Mouse (Mus musculus) adrenal gland (tissue): ENCODE results near the gene Gins2.

Source experiments
- intact Hi-C: fragments of 180-260 bp; cut with DNase I; formaldehyde crosslinking; loops from one replicate; pipeline ENCODE4 v1.15.1; 2025
- microRNA-seq, 2 experiments: library from miRNA; unstranded; fragments of <30 nt; microRNA quantifications; one replicate each; pipeline ENCODE4; 2019

The Gins2 gene

DNA sequence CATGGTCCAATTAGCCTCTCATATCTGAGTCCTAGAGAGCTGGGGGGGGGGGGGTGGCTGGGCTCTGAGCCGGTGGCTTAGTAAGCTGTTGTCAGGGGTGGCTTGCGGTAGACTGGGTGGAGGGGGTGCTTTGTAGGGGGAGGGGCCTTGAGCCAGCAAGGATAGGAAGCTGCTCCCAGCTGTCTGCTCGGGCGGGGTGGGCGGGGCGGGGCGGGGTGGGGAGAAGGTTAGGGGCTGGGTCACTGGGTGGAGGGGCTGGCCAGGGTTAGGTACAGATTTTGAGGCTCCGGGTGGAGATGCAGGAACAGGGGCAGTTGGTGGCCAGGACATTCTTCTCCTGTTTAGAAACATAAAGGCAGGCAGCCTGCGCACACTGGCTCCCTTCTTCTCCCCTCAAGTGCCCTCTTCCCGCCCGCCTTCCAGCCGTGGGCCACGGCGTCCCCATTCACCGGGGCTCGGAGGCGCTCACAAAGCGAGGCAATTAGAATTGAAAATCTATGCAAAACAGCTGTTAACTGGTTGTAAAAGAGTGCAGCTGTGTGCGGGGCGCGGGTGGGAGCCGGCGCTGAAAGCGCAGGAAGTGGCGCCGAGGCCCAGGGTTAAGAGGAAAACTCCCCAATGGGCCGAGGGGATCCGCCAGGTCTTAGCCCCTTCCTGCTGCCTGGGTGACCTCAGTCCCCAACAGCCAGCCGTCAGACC, 56.4 kb downstream of the Gins2 start:
- intact Hi-C loops: loop anchor here (10.0 kb wide), 1 partner anchor 358 kb away; the partner anchor contains the start of gene Fam92b

DNA sequence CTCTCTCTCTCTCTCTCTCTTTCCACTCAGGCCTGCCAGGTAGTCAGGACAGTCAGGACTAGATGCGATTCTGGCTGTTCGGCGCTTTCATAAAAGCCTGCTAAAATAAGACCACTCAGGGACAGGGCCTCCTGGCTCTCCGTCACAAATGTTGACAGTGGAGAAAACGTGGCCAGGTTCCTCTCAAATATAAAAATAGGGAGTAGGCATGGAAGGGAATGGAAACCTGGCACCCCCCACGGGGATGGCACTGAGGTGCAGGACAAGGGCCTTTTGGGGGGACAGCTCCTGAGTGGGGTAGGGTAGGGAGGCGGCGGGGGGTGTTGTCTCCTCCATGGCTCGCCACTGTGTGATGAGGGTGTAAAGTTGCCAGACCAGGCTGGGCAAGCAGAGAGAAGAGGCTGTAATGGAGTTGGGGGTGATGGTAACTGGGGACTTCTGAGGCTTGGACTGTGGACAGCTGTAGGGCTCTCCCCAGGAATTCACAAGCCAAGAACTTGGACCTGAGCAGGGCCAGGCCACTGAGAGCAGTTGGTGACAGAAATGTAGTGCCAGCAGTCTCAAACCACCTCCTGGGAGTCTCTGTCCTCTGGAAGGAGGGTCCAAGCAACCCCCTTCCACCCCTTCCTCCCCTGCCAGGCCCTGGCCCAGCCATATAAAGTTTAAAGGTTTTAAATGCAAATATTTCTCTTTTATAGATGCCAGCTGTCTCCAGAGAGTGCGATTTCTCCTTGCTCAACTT, 57.2 kb downstream of the Gins2 start:
- intact Hi-C loops: loop anchor here (10.0 kb wide), 1 partner anchor 357 kb away; the partner anchor contains the start of gene Fam92b

DNA sequence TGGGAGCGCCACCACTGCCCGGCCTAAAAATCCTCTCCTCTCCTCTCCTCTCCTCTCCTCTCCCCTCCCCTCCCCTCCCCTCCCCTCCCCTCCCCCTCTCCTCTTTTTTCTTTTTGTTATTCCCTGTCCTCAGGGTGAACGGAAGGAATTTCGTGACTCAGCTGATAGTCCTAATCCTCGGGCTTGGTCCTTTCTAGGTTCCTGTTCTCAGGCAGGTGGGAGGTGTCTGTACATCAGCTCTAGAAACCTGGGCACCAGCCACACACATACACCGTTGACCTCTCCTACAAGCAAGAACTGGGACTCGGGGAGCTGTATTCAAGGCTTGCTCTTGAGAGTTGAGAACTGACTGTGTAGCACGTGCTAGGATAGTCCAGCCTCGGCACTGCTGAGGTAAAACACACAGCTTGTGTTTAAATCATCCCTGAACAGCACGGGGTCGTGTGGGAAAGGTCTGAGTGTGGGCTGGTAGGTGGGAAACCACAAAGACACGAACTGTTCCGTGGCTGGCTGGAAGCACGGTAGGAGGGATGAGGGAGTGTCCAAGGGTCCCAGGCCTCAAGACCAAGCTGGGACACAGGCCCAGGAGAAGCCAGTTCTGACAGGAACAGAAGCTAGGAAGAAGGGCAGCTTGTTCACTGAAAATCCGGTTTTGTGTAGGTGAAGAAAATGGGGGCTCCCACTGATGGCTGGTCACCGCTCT, 58.0 kb downstream of the Gins2 start:
- intact Hi-C loops: loop anchor here (10.0 kb wide), 1 partner anchor 356 kb away; the partner anchor contains the start of gene Fam92b

DNA sequence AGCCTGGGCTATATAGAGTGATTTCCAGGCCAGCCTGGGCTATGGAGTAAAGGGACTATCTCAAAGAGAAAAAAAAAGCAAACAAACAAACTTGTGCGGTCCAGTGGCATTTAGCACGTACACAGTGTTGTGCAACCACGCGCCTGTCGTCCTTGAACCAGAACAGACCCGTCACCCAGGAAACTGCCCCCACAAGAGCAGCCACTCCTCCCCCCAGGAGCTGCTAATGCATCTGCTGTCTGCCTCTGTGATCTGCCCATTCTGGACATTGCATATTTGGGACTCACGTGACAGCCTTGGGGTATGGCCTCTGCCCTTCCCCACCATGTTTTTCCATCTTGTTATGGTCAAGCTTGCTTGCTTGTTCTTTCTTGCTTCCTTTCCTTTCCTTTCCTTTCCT, 59.9 kb downstream of the Gins2 start:
- intact Hi-C loops: no loop called here

Small RNAs within 50 kb of the gene (microRNA-seq; reads per million reads assigned to microRNA genes)
- 0.46 to 1.2 reads per million in 2 experiments for gene Mir7687
